Mouse (Mus musculus): ENCODE data around the gene Sbk2. TPM values are rescaled to one million over a fixed set of nuclear protein-coding genes. Genes with fewer than 3 reads are reported as not detected.

Gene Sbk2
- total RNA-seq, 2 experiments from 2014 or later = 0.15 TPM; not detected in 1

- no peak for DNase-seq (ENCODE audit: low spot score in 2 of 2)
- intact Hi-C loops (cut with DNase I) = loop anchor here (5.0 kb wide), 1 partner anchor 60 kb away; the partner anchor contains the start of gene Shisa7
These were observed 61.8 kb downstream of the Sbk2 start for GRCm38 (mm10) chr7:4902404-4902803.

- no peak for DNase-seq (ENCODE audit: low spot score in 2 of 2)
- intact Hi-C loops (cut with DNase I) = loop anchor here (5.0 kb wide), 1 partner anchor 59 kb away; the partner anchor contains the start of gene Shisa7
These were observed 63.0 kb downstream of the Sbk2 start for GRCm38 (mm10) chr7:4901171-4901570.

DNA sequence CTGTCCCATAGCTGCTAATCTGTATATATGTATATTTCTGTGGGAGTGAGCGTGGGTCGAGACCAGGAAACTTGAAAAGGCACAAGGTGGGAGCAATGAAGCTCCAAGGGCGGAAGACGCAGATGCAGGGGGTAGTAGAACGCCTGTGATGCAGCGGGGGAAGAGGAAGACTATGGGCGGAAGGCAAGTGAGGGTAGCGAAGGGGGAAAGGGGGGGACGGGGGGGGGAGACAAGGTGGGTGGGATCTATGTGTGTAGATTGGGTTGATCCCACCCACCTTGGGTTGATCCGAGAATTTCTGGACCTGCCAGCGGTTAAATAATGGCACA is 63.7 kb downstream of the Sbk2 start:
- no peak for DNase-seq (ENCODE audit: low spot score in 2 of 2)
- intact Hi-C loops (cut with DNase I) = loop anchor here (5.0 kb wide), 1 partner anchor 58 kb away; the partner anchor contains the start of gene Shisa7

DNA sequence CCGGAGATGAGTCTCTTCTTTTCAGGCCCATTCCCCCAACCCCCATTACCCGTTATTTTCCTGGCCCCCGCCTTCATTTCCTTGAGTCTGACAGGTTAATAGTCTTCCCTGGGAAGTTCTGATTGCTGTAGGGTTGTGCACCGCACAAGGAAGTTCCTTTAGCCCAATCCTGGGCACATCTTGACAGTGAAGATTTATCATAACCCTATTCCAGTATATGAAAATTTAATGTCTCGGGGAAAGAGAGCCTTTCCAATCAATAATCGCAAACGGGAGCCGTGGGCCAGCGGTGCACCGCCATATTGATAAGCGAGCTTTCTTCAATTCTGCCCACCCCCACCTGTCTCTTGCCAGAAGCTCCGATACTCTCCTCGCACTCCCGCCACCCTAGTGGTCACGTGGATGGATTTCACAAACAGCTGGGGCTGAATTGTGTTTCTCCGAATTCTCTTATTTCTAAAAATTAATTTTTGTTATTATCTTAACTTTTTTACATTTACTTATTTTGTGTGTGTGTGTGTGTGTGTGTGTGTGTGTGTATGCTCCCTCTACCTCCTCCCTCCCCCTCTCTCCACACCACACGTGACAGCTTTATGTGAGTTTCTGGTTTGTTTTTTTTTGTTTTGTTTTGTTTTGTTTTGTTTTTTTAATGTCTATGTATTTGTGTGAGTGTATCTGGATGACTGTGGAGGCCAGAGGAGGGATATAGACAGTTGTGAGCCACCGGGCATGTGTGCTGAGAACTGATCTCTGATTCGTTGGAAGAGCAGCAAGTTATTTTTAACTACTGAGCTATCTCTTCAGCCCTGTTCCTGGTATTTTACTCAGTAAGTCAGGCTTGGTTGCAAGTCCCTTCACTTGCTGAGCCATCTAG is 64.3 kb downstream of the Sbk2 start:
- DNase-seq (ENCODE audit: low spot score in 2 of 2) = no peak
- intact Hi-C loops (cut with DNase I) = loop anchor here (5.0 kb wide), 1 partner anchor 58 kb away; the partner anchor contains the start of gene Shisa7

DNA sequence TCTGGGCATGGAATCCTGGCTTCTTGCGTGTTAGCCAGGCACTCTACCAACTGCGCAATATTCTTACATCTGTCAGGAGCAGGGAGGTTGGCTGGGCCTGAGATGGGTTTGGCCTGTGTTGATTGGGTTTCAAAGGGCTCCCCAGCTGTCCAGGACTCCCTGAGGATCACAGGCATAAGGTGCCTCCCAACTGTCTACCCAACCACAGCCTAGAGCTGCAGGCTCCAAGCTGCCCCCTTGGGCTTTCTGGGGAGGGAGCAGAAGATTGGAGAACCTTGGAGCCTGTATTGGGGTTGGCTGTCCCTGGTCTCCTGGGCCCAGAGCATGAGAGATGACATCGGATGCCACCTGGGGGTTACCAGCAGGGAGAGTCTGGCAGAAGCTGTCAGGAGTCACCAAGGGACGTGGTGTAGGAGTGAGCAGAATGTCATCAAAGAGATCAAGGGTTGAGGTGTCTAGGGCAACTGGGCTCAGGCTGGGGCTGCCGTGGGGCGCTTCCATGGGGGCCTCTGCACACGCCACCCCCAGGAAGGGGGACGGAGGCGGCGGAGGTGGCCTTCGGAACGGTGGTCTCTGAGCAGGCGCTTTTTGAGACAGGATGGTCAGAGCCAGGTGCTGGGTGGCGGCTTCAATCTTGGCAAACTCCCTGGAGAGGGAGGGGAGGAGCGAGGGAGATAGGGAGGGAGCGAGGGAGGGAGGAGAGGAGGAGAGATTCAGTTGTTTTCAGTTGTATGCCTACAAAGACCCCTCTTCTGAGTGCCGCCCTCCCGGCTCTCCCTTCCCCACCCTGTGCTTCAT is 65.2 kb downstream of the Sbk2 start:
- intact Hi-C loops (cut with DNase I) = no loop called here
- no peak for DNase-seq (ENCODE audit: low spot score in 2 of 2)

- intact Hi-C loops (cut with DNase I) = no loop called here
These were observed 69.0 kb downstream of the Sbk2 start for GRCm38 (mm10) chr7:4895186-4895585.

More at GRCm38 (mm10) chr7:4895186-4895585, 69.0 kb downstream of the Sbk2 start:
- no peak for DNase-seq (ENCODE audit: low spot score in 2 of 2)

Other genes starting within 250 kb of the Sbk2 start
- gene Tmem150b, start 239.2 kb downstream of the Sbk2 start, total RNA-seq (2021) = not detected
- 10 to 100 TPM; 18.9 to 35.8 TPM for gene Kmt5c, start 224.3 kb downstream of the Sbk2 start, total RNA-seq (2021)
- 1 to 10 TPM; 4.8 to 5.5 TPM for gene Cox6b2, start 211.3 kb downstream of the Sbk2 start, total RNA-seq (2021)
- gene Fam71e2, start 193.1 kb downstream of the Sbk2 start, total RNA-seq (2021) = not detected
- under 1 TPM; 0.43 to 0.59 TPM for gene Il11, start 181.5 kb downstream of the Sbk2 start, total RNA-seq (2021)
- gene Tmem190, start 181.5 kb downstream of the Sbk2 start, total RNA-seq (2021) = not detected
- gene Tmem238, start 174.8 kb downstream of the Sbk2 start, total RNA-seq (2021) = 1 to 10 TPM; 2.7 to 3.7 TPM
- gene Rpl28, start 171.5 kb downstream of the Sbk2 start, total RNA-seq (2021) = 100 to 1,000 TPM; 416 to 455 TPM
- 100 to 1,000 TPM in 1 of 2 experiments, 10 to 100 TPM in 1; 98.6 to 117 TPM for gene Ube2s, start 151.8 kb downstream of the Sbk2 start, total RNA-seq (2021)
- 100 to 1,000 TPM in 1 of 2 experiments, 10 to 100 TPM in 1; 95.1 to 151 TPM for gene Shisa7, start 119.7 kb downstream of the Sbk2 start, total RNA-seq (2021)
- 1 to 10 TPM; 6.0 to 8.6 TPM for gene Isoc2b, start 94.1 kb downstream of the Sbk2 start, total RNA-seq (2021)
- 10 to 100 TPM; 10.3 to 13.5 TPM for gene Isoc2a, start 87.3 kb downstream of the Sbk2 start, total RNA-seq (2021)
- gene Gm36210, start 57.9 kb downstream of the Sbk2 start, total RNA-seq (2021) = under 1 TPM in 1 of 2 experiments, not detected in 1; 0.32 TPM
- gene Zfp628, start 49.2 kb downstream of the Sbk2 start, total RNA-seq (2021) = 10 to 100 TPM; 14.0 to 17.0 TPM
- gene Nat14, start 42.4 kb downstream of the Sbk2 start, total RNA-seq (2021) = 100 to 1,000 TPM; 103 to 106 TPM
- gene Ssc5d, start 38.6 kb downstream of the Sbk2 start, total RNA-seq (2021) = 1 to 10 TPM in 1 of 2 experiments, under 1 TPM in 1; 0.84 to 3.6 TPM
- under 1 TPM; 0.44 to 0.86 TPM for gene Sbk3, start 6.8 kb upstream of the Sbk2 start, total RNA-seq (2021)
- 10 to 100 TPM; 30.9 to 31.3 TPM for gene Zfp579, start 31.8 kb upstream of the Sbk2 start, total RNA-seq (2021)
- 1 to 10 TPM; 6.7 to 7.0 TPM for gene Zfp524, start 50.0 kb upstream of the Sbk2 start, total RNA-seq (2021)
- gene Fiz1, start 50.3 kb upstream of the Sbk2 start, total RNA-seq (2021) = 10 to 100 TPM; 22.2 to 32.9 TPM
- not detected for gene Gm44973, start 51.1 kb upstream of the Sbk2 start, total RNA-seq (2021)
- gene Zfp865, start 56.0 kb upstream of the Sbk2 start, total RNA-seq (2021) = 10 to 100 TPM; 32.7 to 42.3 TPM
- 10 to 100 TPM; 60.6 to 60.9 TPM for gene Ccdc106, start 56.1 kb upstream of the Sbk2 start, total RNA-seq (2021)
- 1 to 10 TPM in 1 of 2 experiments, not detected in 1; 1.1 TPM for gene 4632433K11Rik, start 69.7 kb upstream of the Sbk2 start, total RNA-seq (2021)
- 1 to 10 TPM; 5.3 to 5.7 TPM for gene Zfp784, start 74.0 kb upstream of the Sbk2 start, total RNA-seq (2021)
- 10 to 100 TPM; 27.4 to 35.7 TPM for gene Zfp580, start 87.1 kb upstream of the Sbk2 start, total RNA-seq (2021)
- 100 to 1,000 TPM; 162 to 183 TPM for gene U2af2, start 97.7 kb upstream of the Sbk2 start, total RNA-seq (2021)
- gene Epn1, start 115.8 kb upstream of the Sbk2 start, total RNA-seq (2021) = 100 to 1,000 TPM; 435 to 530 TPM
- gene Rfpl4, start 152.5 kb upstream of the Sbk2 start, total RNA-seq (2021) = not detected
- gene Rasl2-9, start 161.5 kb upstream of the Sbk2 start, total RNA-seq (2021) = under 1 TPM; 0.32 to 0.68 TPM
- not detected for gene Vmn1r55, start 185.3 kb upstream of the Sbk2 start, total RNA-seq (2021)
- not detected for gene Vmn1r56, start 232.3 kb upstream of the Sbk2 start, total RNA-seq (2021)